Mouse (Mus musculus) forebrain, embryonic 14.5 days (tissue): ENCODE results near the gene Cacybp. TPM values are rescaled to one million over a fixed set of nuclear protein-coding genes. Genes with fewer than 3 reads are reported as not detected.

Experiments used
- ATAC-seq: fragments of 200-750 bp; cut with Nextera tagmentation; 2 replicates; pipeline ENCODE4 v1.8.0; 2017; ENCODE audit warnings: mild to moderate bottlenecking, moderate library complexity
- DNase-seq: peaks from one replicate; pipeline ENCODE4 v3.0.0-alpha.2; 2015; ENCODE audit warnings: low spot score
- H3K27ac ChIP-seq: fragments of 300-500 bp; sonication (generic); 2 replicates; pipeline ENCODE4 v1.5.1; 2014; ENCODE audit warnings: low read depth, mild to moderate bottlenecking, control low read depth, low read length, moderate library complexity
- H3K27me3 ChIP-seq: fragments of 300-500 bp; sonication (generic); replicated peaks from 2 replicates; pipeline ENCODE4 v1.6.1; 2014; ENCODE audit warnings: low read length, control low read depth, mixed read lengths; ENCODE audit not compliant: control insufficient read depth, insufficient read depth
- H3K36me3 ChIP-seq: fragments of 300-500 bp; sonication (generic); 2 replicates; pipeline ENCODE4 v1.6.1; 2014; ENCODE audit warnings: low read length, control low read depth; ENCODE audit not compliant: control insufficient read depth, insufficient read depth
- H3K4me1 ChIP-seq: fragments of 300-500 bp; sonication (generic); 2 replicates; pipeline ENCODE4 v1.6.1; 2014; ENCODE audit warnings: antibody characterized with exemption, low read length, control low read depth; ENCODE audit not compliant: control insufficient read depth, insufficient read depth
- H3K4me2 ChIP-seq: fragments of 300-500 bp; sonication (generic); 2 replicates; pipeline ENCODE4 v1.6.1; 2014; ENCODE audit warnings: mild to moderate bottlenecking, control low read depth, low read length
- H3K4me3 ChIP-seq: fragments of 300-500 bp; sonication (generic); 2 replicates; pipeline ENCODE4 v1.5.1; 2014; ENCODE audit warnings: low read depth, low read length, control low read depth
- H3K9ac ChIP-seq: fragments of 300-500 bp; sonication (generic); 2 replicates; pipeline ENCODE4 v1.6.1; 2014; ENCODE audit warnings: mild to moderate bottlenecking, low read length, control low read depth, moderate library complexity
- H3K9me3 ChIP-seq: fragments of 300-500 bp; sonication (generic); replicated peaks from 2 replicates; pipeline ENCODE4 v1.6.1; 2016; ENCODE audit warnings: low read length, control low read depth, mixed read lengths; ENCODE audit not compliant: control insufficient read depth
- WGBS: fragments of 180-500 bp; shearing (Covaris S2); extraction: QIAGEN DNeasy Blood & Tissue Kit; methylation state at CpG from one replicate; pipeline ENCODE4 v1.1.7; 2014; 5-methylcytosine and 5-hydroxymethylcytosine counted together
- polyA plus RNA-seq: library from polyadenylated mRNA; unstranded; fragments of >200 nt; fragmentation: Nextera tagmentation; extraction: Ambion mirVana; gene quantifications from 2 replicates; pipeline ENCODE4 v1.2.1, GENCODE M21; 2014

Cacybp gene
- polyA plus RNA-seq: 325 and 340 TPM in 2 replicates

DNA sequence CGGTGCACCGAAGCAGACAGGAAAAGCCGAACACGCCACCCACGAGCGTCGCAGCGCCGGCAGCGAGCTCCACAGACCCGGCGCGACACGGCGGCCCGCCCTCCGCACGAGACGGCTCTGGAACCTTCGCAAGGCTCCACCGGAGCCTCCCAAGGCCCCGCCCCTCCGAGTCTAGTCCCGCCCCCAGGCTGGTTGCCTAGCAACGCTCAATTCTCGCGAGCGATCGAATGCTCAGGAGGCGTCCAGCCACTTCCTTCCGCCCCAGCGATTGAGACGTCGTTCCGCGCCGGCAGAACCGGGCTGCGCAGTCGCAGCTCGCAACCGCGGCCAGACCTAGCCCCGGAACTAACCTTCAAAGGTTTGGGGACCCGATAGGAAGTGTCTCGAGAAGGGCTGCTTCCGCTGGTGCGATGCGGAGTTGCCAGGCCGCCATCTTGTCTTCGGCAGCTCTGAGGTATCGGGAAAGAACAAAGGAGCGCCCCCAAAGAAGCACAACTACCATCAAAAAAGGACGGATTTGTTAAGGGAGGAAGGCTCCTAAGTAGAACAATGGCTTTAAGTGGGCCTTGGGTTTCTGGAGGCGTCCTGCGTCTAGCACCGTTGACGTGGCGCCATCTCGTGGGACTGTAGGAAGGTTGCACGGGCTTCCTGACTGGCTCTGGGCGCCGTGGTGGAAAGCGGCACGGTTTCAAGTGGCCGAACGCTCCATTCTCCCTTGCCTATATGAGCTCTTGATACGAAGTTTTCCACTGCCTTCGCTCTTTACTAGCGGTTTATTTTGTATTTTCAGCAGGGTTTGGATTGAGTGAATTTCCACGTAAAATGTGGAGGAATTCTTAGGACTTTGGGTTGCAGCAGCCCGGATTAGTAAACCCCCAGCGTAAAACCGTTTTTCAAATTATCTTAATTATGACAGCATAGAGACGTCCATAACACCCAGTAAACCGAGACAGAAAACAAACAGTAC is at the start of gene Cacybp:
Cacybp (minus strand) TSS at position 173 of the 967 bp plus-strand sequence.
- H3K4me2 ChIP-seq: peak within 1 kb of the TSS; percentile 68
- no peaks in the 10 kb centered on the region for H3K9me3 ChIP-seq
- H3K4me3 ChIP-seq: peak within 1 kb of the TSS; percentile 79
- DNase-seq: peak; percentile 99
- peaks cover under 1% of the 10 kb centered on the region for H3K36me3 ChIP-seq
- peak within 1 kb of the TSS; percentile 99 for H3K27ac ChIP-seq
- peaks cover 22% of the 10 kb centered on the region for H3K4me1 ChIP-seq
- peak within 1 kb of the TSS; percentile 90 for H3K9ac ChIP-seq
- no peaks in the 10 kb centered on the region for H3K27me3 ChIP-seq
- peak; percentile 97 for ATAC-seq
- WGBS: under 1% methylated on average over 76 of the region's 76 CpGs

GRCm38 (mm10) chr1:160262415-160262814 is 49.7 kb upstream of the Cacybp start:
- Histone ChIP-seq H3K27ac (no peak overlapping the region), H3K27me3 (no peaks in the 10 kb centered on the region), H3K36me3 (no peaks in the 10 kb centered on the region), H3K4me1 (peaks cover 13% of the 10 kb centered on the region), H3K9ac (no peak overlapping the region), H3K9me3 (no peaks in the 10 kb centered on the region), H3K4me3 (no peak overlapping the region), H3K4me2 (no peak overlapping the region)
- WGBS: 90% methylated on average over 4 of the region's 4 CpGs
- no peak for DNase-seq
- ATAC-seq: no peak

GRCm38 (mm10) chr1:160261849-160262248 is 49.2 kb upstream of the Cacybp start:
- WGBS: 78% methylated on average over 2 of the region's 2 CpGs
- H3K9ac ChIP-seq: no peak overlapping the region
- H3K27ac ChIP-seq: no peak overlapping the region
- DNase-seq: no peak
- no peak for ATAC-seq
- no peaks in the 10 kb centered on the region for H3K27me3 ChIP-seq
- peaks cover 13% of the 10 kb centered on the region for H3K4me1 ChIP-seq
- H3K4me3 ChIP-seq: no peak overlapping the region
- H3K9me3 ChIP-seq: no peaks in the 10 kb centered on the region
- H3K4me2 ChIP-seq: no peak overlapping the region
- no peaks in the 10 kb centered on the region for H3K36me3 ChIP-seq

- H3K4me3 ChIP-seq: no peak overlapping the region
- H3K36me3 ChIP-seq: peaks cover 3% of the 10 kb centered on the region; the same call in 1 of the 2 replicates
- H3K4me1 ChIP-seq: peaks cover 13% of the 10 kb centered on the region
- no peak overlapping the region for H3K4me2 ChIP-seq
- WGBS: 82% methylated on average over 4 of the region's 4 CpGs
- H3K9me3 ChIP-seq: no peaks in the 10 kb centered on the region
- no peak for DNase-seq
- H3K9ac ChIP-seq: no peak overlapping the region
- no peak for ATAC-seq
- H3K27ac ChIP-seq: peak overlapping the region; percentile 52
- H3K27me3 ChIP-seq: no peaks in the 10 kb centered on the region
These were observed 47.9 kb upstream of the Cacybp start for GRCm38 (mm10) chr1:160260605-160261004.

GRCm38 (mm10) chr1:160259884-160260283 is 47.2 kb upstream of the Cacybp start:
- Histone ChIP-seq H3K4me3 (no peak overlapping the region), H3K4me1 (peaks cover 13% of the 10 kb centered on the region), H3K27me3 (no peaks in the 10 kb centered on the region), H3K9ac (no peak overlapping the region), H3K4me2 (no peak overlapping the region), H3K9me3 (no peaks in the 10 kb centered on the region), H3K36me3 (peaks cover 7% of the 10 kb centered on the region; the same call in 1 of the 2 replicates), H3K27ac (no peak overlapping the region)
- 34% methylated on average over 7 of the region's 7 CpGs for WGBS
- peak; percentile 93 for ATAC-seq
- DNase-seq: peak; percentile 89

DNA sequence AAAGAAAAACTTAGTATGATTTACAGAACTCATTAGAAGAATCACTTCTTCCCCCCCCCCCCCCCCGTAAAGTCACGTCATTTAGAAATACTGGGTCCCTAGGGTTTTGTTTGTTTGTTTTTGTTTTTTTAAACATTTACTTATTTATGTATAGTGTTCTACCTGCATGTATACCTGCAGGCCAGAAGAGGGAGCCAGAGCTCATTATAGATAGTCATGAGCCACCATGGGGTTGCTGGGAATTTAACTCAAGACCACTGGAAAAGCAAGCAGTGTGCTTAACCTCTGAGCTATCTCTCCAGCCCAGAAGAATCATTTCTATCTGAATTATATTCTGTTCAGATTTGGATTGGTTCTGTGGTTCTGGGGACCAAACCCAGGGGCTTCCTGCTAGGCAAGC is 40.4 kb upstream of the Cacybp start:
- no peaks in the 10 kb centered on the region for H3K9me3 ChIP-seq
- H3K4me3 ChIP-seq: no peak overlapping the region
- ATAC-seq: no peak
- no peak for DNase-seq
- WGBS: 94% methylated on average over 2 of the region's 2 CpGs
- no peak overlapping the region for H3K9ac ChIP-seq
- no peaks in the 10 kb centered on the region for H3K27me3 ChIP-seq
- H3K4me2 ChIP-seq: no peak overlapping the region
- H3K36me3 ChIP-seq: peaks cover 7% of the 10 kb centered on the region; the same call in 1 of the 2 replicates
- no peak overlapping the region for H3K27ac ChIP-seq
- H3K4me1 ChIP-seq: no peaks in the 10 kb centered on the region

DNA sequence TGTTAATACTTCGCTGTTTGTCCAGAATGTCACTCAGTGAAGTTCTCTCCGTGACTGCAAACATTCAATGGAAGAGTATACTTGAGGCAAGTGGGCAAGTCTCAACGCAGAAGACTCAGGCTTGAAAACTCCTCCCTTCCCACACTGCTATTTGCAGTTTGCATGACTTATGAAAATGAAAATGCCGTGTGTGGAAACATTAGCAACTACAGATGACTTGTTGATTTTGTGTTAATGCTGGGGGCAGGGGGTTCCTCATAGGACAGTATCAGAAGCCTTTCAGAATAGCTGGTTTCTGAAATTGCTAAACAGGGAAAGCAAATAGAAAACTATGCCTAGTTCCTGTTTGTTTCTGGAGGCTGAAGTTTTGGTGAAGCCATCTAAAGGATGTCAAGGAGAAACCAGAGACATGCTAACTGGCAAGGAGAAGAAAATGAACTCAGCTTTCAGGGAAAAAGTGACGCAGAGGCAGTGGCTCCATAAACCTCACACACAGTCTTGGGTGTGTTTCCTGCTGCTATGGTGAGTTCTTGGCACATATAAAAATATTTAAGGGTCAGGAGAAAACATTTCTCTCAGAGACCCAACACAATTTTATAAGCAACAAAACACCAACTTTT is 38.8 kb upstream of the Cacybp start:
- H3K4me1 ChIP-seq: no peaks in the 10 kb centered on the region
- 85% methylated on average over 5 of the region's 5 CpGs for WGBS
- no peak overlapping the region for H3K27ac ChIP-seq
- DNase-seq: no peak
- H3K9me3 ChIP-seq: no peaks in the 10 kb centered on the region
- no peak overlapping the region for H3K4me3 ChIP-seq
- no peak overlapping the region for H3K9ac ChIP-seq
- H3K27me3 ChIP-seq: no peaks in the 10 kb centered on the region
- H3K4me2 ChIP-seq: no peak overlapping the region
- peaks cover 7% of the 10 kb centered on the region; the same call in 1 of the 2 replicates for H3K36me3 ChIP-seq
- no peak for ATAC-seq

- H3K36me3 ChIP-seq: peaks cover 5% of the 10 kb centered on the region; the same call in 1 of the 2 replicates
- H3K4me2 ChIP-seq: no peak overlapping the region
- H3K4me3 ChIP-seq: no peak overlapping the region
- no peak overlapping the region for H3K9ac ChIP-seq
- no peak overlapping the region for H3K27ac ChIP-seq
- no peaks in the 10 kb centered on the region for H3K27me3 ChIP-seq
- 78% methylated on average over 4 of the region's 4 CpGs for WGBS
- ATAC-seq: no peak
- no peaks in the 10 kb centered on the region for H3K4me1 ChIP-seq
- H3K9me3 ChIP-seq: no peaks in the 10 kb centered on the region
- DNase-seq: no peak
These were observed 38.1 kb upstream of the Cacybp start for GRCm38 (mm10) chr1:160250782-160251181.
